Mouse (Mus musculus) MEL (cell line): ENCODE data around the gene Ccdc146. TPM values are rescaled to one million over a fixed set of nuclear protein-coding genes. Genes with fewer than 3 reads are reported as not detected.

Experiments used
- DNase-seq: peaks from one replicate; pipeline ENCODE4 v3.0.0; 2011; ENCODE audit warnings: low read depth, low spot score
- H3K27ac ChIP-seq: 2 replicates; pipeline ENCODE4 v1.5.1; 2012; ENCODE audit warnings: low read depth, mild to moderate bottlenecking, control low read depth, low read length, moderate library complexity; ENCODE audit not compliant: control insufficient read depth
- H3K27me3 ChIP-seq, 2 experiments: fragments of 150-350 bp in 1 of 2; sonication (generic) in 1 of 2; 2 replicates each; pipeline ENCODE4 v1.6.1; 2012; ENCODE audit warnings: low read length in 2 of 2, mild to moderate bottlenecking in 2 of 2, improper control_type of control experiment in 1 of 2, moderate library complexity in 1 of 2; ENCODE audit not compliant: insufficient read depth in 2 of 2, control insufficient read depth in 1 of 2
- H3K36me3 ChIP-seq, 2 experiments: 2 replicates each; pipeline ENCODE4 v1.6.1; 2012 to 2014; ENCODE audit warnings: low read length in 2 of 2, improper control_type of control experiment in 1 of 2, inconsistent platforms in 1 of 2, mild to moderate bottlenecking in 1 of 2; ENCODE audit not compliant: insufficient read depth in 2 of 2, control insufficient read depth in 1 of 2
- H3K4me1 ChIP-seq, 2 experiments: fragments of 150-350 bp in 1 of 2; sonication (generic) in 1 of 2; 2 replicates each; pipeline ENCODE4 v1.6.1; 2012; ENCODE audit warnings: low read length in 2 of 2, improper control_type of control experiment in 1 of 2, mild to moderate bottlenecking in 1 of 2; ENCODE audit not compliant: insufficient read depth in 2 of 2, control insufficient read depth in 1 of 2
- H3K4me3 ChIP-seq, 2 experiments: fragments of 150-350 bp in 1 of 2; sonication (generic) in 1 of 2; 2 replicates each; pipeline ENCODE4 v1.5.1; 2012; ENCODE audit warnings: low read depth in 2 of 2, low read length in 2 of 2, mild to moderate bottlenecking in 2 of 2, moderate library complexity in 2 of 2, control low read depth in 1 of 2, improper control_type of control experiment in 1 of 2; ENCODE audit not compliant: control insufficient read depth in 1 of 2, insufficient read depth in 1 of 2
- H3K79me2 ChIP-seq: 2 replicates; pipeline ENCODE4 v1.6.1; 2012; ENCODE audit warnings: mild to moderate bottlenecking, low read length, moderate library complexity; ENCODE audit not compliant: control insufficient read depth, poor library complexity, insufficient read depth
- H3K9ac ChIP-seq: 2 replicates; pipeline ENCODE4 v1.6.1; 2012; ENCODE audit warnings: low read depth, mild to moderate bottlenecking, control low read depth, low read length, moderate library complexity; ENCODE audit not compliant: control insufficient read depth, poor library complexity, severe bottlenecking
- H3K9me3 ChIP-seq: fragments of 150-350 bp; sonication (generic); replicated peaks from 2 replicates; pipeline ENCODE4 v1.6.1; 2012; ENCODE audit warnings: mild to moderate bottlenecking, low read length, improper control_type of control experiment, moderate library complexity; ENCODE audit not compliant: insufficient read depth
- BHLHE40 ChIP-seq: IDR thresholded peaks from 2 replicates; pipeline ENCODE4 v1.6.1; 2012; ENCODE audit warnings: low read depth, mild to moderate bottlenecking, inconsistent platforms, low read length, improper control_type of control experiment, borderline replicate concordance
- CHD1 ChIP-seq: IDR thresholded peaks from 2 replicates; pipeline ENCODE4 v1.6.1; 2012; ENCODE audit warnings: low read depth, mild to moderate bottlenecking, inconsistent platforms, low read length, improper control_type of control experiment
- CHD2 ChIP-seq: IDR thresholded peaks from 2 replicates; pipeline ENCODE4 v1.6.1; 2011; ENCODE audit warnings: low read length, improper control_type of control experiment
- CTCF ChIP-seq, 3 experiments: IDR thresholded peaks in 2 of 3; conservative IDR thresholded peaks in 1 of 3; 2 replicates each; pipeline ENCODE4 v1.5.1; 2011 to 2012; ENCODE audit warnings: low read length in 3 of 3, low read depth in 2 of 3, mild to moderate bottlenecking in 2 of 3, improper control_type of control experiment in 1 of 3, inconsistent platforms in 1 of 3, mixed read lengths in 1 of 3, moderate library complexity in 1 of 3; ENCODE audit not compliant: control insufficient read depth in 1 of 3, insufficient read depth in 1 of 3, poor library complexity in 1 of 3, severe bottlenecking in 1 of 3
- ELF1 ChIP-seq: IDR thresholded peaks from 2 replicates; pipeline ENCODE4 v1.6.1; 2014; ENCODE audit warnings: low read depth, mild to moderate bottlenecking, inconsistent platforms, low read length, improper control_type of control experiment, moderate library complexity
- EP300 ChIP-seq, 2 experiments: IDR thresholded peaks; 2 replicates each; pipeline ENCODE4 v1.6.1; 2011; ENCODE audit warnings: improper control_type of control experiment in 2 of 2, low read length in 2 of 2, low read depth in 1 of 2, mild to moderate bottlenecking in 1 of 2
- ETS1 ChIP-seq: IDR thresholded peaks from 2 replicates; pipeline ENCODE4 v1.6.1; 2012; ENCODE audit warnings: low read depth, mild to moderate bottlenecking, inconsistent platforms, low read length, improper control_type of control experiment, moderate library complexity
- GABPA ChIP-seq: IDR thresholded peaks from 2 replicates; pipeline ENCODE4 v1.6.1; 2012; ENCODE audit warnings: low read depth, mild to moderate bottlenecking, inconsistent platforms, low read length, improper control_type of control experiment, moderate library complexity
- GATA1 ChIP-seq: IDR thresholded peaks from 2 replicates; pipeline ENCODE4 v1.6.1; 2011; ENCODE audit warnings: low read depth, low read length, improper control_type of control experiment
- HCFC1 ChIP-seq: IDR thresholded peaks from 2 replicates; pipeline ENCODE4 v1.6.1; 2012; ENCODE audit warnings: low read depth, mild to moderate bottlenecking, inconsistent platforms, low read length, improper control_type of control experiment, moderate library complexity
- JUND ChIP-seq: IDR thresholded peaks from 2 replicates; pipeline ENCODE4 v1.6.1; 2011; ENCODE audit warnings: low read depth, mild to moderate bottlenecking, improper control_type of control experiment, low read length
- KAT2A ChIP-seq: conservative IDR thresholded peaks from 2 replicates; pipeline ENCODE4 v1.6.1; 2012; ENCODE audit warnings: low read depth, low read length, improper control_type of control experiment, inconsistent platforms
- MAX ChIP-seq: IDR thresholded peaks from 2 replicates; pipeline ENCODE4 v1.6.1; 2011; ENCODE audit warnings: low read length, improper control_type of control experiment
- MEF2A ChIP-seq: IDR thresholded peaks from 2 replicates; pipeline ENCODE4 v1.6.1; 2014; ENCODE audit warnings: low read depth, mild to moderate bottlenecking, inconsistent platforms, low read length, improper control_type of control experiment; ENCODE audit not compliant: poor library complexity, insufficient replicate concordance, severe bottlenecking; ENCODE audit errors: extremely low read depth
- MXI1 ChIP-seq: IDR thresholded peaks from 2 replicates; pipeline ENCODE4 v1.6.1; 2011; ENCODE audit warnings: mild to moderate bottlenecking, low read depth, low read length, improper control_type of control experiment
- MYB ChIP-seq: IDR thresholded peaks from 2 replicates; pipeline ENCODE4 v1.6.1; 2011; ENCODE audit warnings: mild to moderate bottlenecking, low read depth, low read length, improper control_type of control experiment
- MYC ChIP-seq: IDR thresholded peaks from 2 replicates; pipeline ENCODE4 v1.6.1; 2011; ENCODE audit warnings: low read depth, mild to moderate bottlenecking, low read length, improper control_type of control experiment, moderate library complexity
- NELFE ChIP-seq: IDR thresholded peaks from 2 replicates; pipeline ENCODE4 v1.6.1; 2011; ENCODE audit warnings: low read depth, low read length, improper control_type of control experiment
- NRF1 ChIP-seq: IDR thresholded peaks from 2 replicates; pipeline ENCODE4 v1.6.1; 2014; ENCODE audit warnings: low read depth, mild to moderate bottlenecking, inconsistent platforms, low read length, improper control_type of control experiment, moderate library complexity; ENCODE audit not compliant: poor library complexity, insufficient read depth, severe bottlenecking
- POLR2A ChIP-seq, 2 experiments: IDR thresholded peaks; 2 replicates each; pipeline ENCODE4 v1.6.1; 2011 to 2012; ENCODE audit warnings: low read length in 2 of 2, mild to moderate bottlenecking in 2 of 2, control low read depth in 1 of 2, improper control_type of control experiment in 1 of 2, low read depth in 1 of 2, moderate library complexity in 1 of 2; ENCODE audit not compliant: control insufficient read depth in 1 of 2, insufficient read depth in 1 of 2, poor library complexity in 1 of 2
- POLR2AphosphoS2 ChIP-seq: IDR thresholded peaks from 2 replicates; pipeline ENCODE4 v1.6.1; 2011; ENCODE audit warnings: low read length, improper control_type of control experiment
- POLR2AphosphoS5 ChIP-seq: IDR thresholded peaks from 2 replicates; pipeline ENCODE4 v1.6.1; 2012; ENCODE audit warnings: low read depth, borderline replicate concordance, mild to moderate bottlenecking, inconsistent platforms, low read length, moderate library complexity, mixed read lengths
- RAD21 ChIP-seq: IDR thresholded peaks from 2 replicates; pipeline ENCODE4 v1.6.1; 2011; ENCODE audit warnings: mild to moderate bottlenecking, low read depth, low read length, improper control_type of control experiment
- RCOR1 ChIP-seq: IDR thresholded peaks from 2 replicates; pipeline ENCODE4 v1.6.1; 2012; ENCODE audit warnings: low read depth, mild to moderate bottlenecking, inconsistent platforms, low read length, improper control_type of control experiment
- SIN3A ChIP-seq: IDR thresholded peaks from 2 replicates; pipeline ENCODE4 v1.6.1; 2012; ENCODE audit warnings: low read length, improper control_type of control experiment, inconsistent platforms
- TAL1 ChIP-seq: IDR thresholded peaks from 2 replicates; pipeline ENCODE4 v1.6.1; 2012; ENCODE audit warnings: mild to moderate bottlenecking, inconsistent platforms, low read length, moderate library complexity, mixed read lengths
- TBP ChIP-seq: IDR thresholded peaks from 2 replicates; pipeline ENCODE4 v1.8.0; 2011; ENCODE audit warnings: low read depth, low read length, improper control_type of control experiment
- TCF12 ChIP-seq: IDR thresholded peaks from 2 replicates; pipeline ENCODE4 v1.6.1; 2014; ENCODE audit warnings: low read depth, mild to moderate bottlenecking, inconsistent platforms, low read length, improper control_type of control experiment, moderate library complexity
- USF1 ChIP-seq: IDR thresholded peaks from 2 replicates; pipeline ENCODE4 v1.6.1; 2014; ENCODE audit warnings: low read depth, mild to moderate bottlenecking, inconsistent platforms, low read length, improper control_type of control experiment, moderate library complexity
- USF2 ChIP-seq, 2 experiments: IDR thresholded peaks; 2 replicates each; pipeline ENCODE4 v1.6.1; 2011 to 2012; ENCODE audit warnings: improper control_type of control experiment in 2 of 2, low read length in 2 of 2, borderline replicate concordance in 1 of 2, inconsistent platforms in 1 of 2, low read depth in 1 of 2, mild to moderate bottlenecking in 1 of 2; ENCODE audit not compliant: insufficient read depth in 1 of 2
- ZC3H11A ChIP-seq: IDR thresholded peaks from 2 replicates; pipeline ENCODE4 v1.6.1; 2012; ENCODE audit warnings: low read depth, mild to moderate bottlenecking, inconsistent platforms, low read length, improper control_type of control experiment
- ZKSCAN1 ChIP-seq: IDR thresholded peaks from 2 replicates; pipeline ENCODE4 v1.6.1; 2012; ENCODE audit warnings: low read depth, mild to moderate bottlenecking, inconsistent platforms, low read length, improper control_type of control experiment, moderate library complexity
- ZMIZ1 ChIP-seq: IDR thresholded peaks from 2 replicates; pipeline ENCODE4 v1.6.1; 2012; ENCODE audit warnings: low read depth, mild to moderate bottlenecking, inconsistent platforms, low read length, improper control_type of control experiment, moderate library complexity
- ZNF384 ChIP-seq: IDR thresholded peaks from 2 replicates; pipeline ENCODE4 v1.6.1; 2012; ENCODE audit warnings: low read depth, mild to moderate bottlenecking, inconsistent platforms, low read length, improper control_type of control experiment
- polyA plus RNA-seq, 2 experiments: library from polyadenylated mRNA; stranded (reverse) in 1 of 2; unstranded in 1 of 2; fragments of >175 nt in 1 of 2; fragments of >200 nt in 1 of 2; gene quantifications; 2 replicates each; pipeline versions ENCODE4 v1.2.1 to v1.2.4; 2012; ENCODE audit warnings: low replicate concordance in 2 of 2, low read depth in 1 of 2; ENCODE audit not compliant: insufficient read length in 2 of 2, insufficient read depth in 1 of 2, missing spikeins in 1 of 2
- total RNA-seq: library from RNA; depleted of rRNA; stranded (reverse); fragments of 300-350 nt; gene quantifications from 2 replicates; pipeline ENCODE4 v1.2.3, GENCODE M21; 2012; rRNA removed

Ccdc146 gene
- total RNA-seq = 0.35 and 0.39 TPM in 2 replicates
- polyA plus RNA-seq = under 1 TPM in 1 of 2 experiments, not detected in 1; 0.45 TPM

DNA sequence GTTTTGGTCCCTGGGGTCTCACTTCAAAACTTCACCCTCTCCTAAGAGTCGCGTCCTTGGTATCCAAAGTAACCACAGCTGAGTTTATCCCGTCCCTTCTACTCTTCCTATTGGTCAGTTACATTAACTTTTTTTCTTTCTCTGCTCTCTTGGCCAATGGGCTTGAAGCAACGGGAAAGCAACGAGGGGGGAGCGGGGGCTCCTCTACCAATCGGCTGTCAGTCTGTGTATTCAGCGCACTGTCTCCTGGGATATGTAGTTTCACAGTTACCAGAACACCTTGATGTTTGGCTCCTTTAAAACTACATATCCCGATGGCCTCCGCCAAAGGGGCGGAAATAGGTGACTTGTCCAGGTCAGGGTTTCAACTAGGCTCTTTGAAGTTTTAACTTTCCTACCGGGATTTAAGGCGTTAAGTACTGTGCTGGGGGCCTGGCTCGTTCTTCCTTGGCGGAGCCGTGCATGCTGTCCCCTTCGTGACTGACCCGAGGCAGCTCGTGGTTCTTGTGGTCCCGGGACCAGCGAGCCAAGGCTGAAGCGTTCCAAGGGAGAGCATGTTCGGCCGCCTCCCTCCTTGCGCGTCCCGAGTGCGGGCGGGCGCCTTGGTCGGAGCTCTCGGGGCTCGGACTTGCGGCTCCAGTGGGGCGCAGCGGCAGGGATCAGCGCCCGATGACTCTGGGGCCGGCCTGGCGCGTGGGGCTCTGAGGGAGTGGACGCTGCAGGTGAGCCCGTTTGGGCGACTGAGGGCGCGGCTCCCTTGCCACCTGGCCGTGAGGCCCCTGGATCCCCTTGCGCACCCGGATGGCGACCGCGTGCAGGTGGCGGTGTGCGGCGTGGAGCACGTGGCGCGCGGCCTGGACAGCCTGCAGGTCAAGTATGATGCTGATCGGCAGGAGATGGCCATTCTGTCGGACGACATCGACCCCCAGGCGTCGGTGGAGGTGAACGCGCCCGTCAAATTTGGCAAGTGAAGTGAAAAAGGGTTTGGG, at the start of gene Ccdc146, which contains the start of gene Fam185a:
Gene Ccdc146, minus strand, starts transcription at position 64 of the 989 bp plus-strand sequence.
Gene Fam185a, plus strand, starts transcription at position 345 of the 989 bp plus-strand sequence.
- DNase-seq = peak; percentile 100
- Histone ChIP-seq H3K27me3 (no peaks in the 10 kb centered on the region), H3K79me2 (peaks cover 26% of the 10 kb centered on the region), H3K4me1 (peaks cover 10 to 15% of the 10 kb centered on the region in 2 experiments), H3K27ac (no peak within 1 kb of the TSS), H3K9ac (peak within 1 kb of the TSS; percentile 75), H3K9me3 (no peaks in the 10 kb centered on the region), H3K4me3 (peak within 1 kb of the TSS; percentile 65 to 87), H3K36me3 (peaks cover 3 to 21% of the 10 kb centered on the region in 2 experiments)
- peak; percentile 92 for TF ChIP-seq CHD2
- TF ChIP-seq MYB = no peak
- no peak for TF ChIP-seq TAL1
- no peak for TF ChIP-seq NRF1
- peak; percentile 90 for TF ChIP-seq MAX
- TF ChIP-seq POLR2A (IDR thresholded peaks at IDR 0.05; ENCODE audit: control insufficient read depth in 1 of 2, insufficient read depth in 1 of 2, low read depth in 1 of 2, low read length in 2 of 2, poor library complexity in 1 of 2) = peak; percentile 35 to 80; a peak in 2 of 4 replicates
- TF ChIP-seq CTCF (IDR thresholded peaks at IDR 0.05 in 2 of 3, conservative IDR thresholded peaks at IDR 0.05 in 1 of 3; ENCODE audit: control insufficient read depth in 1 of 3, insufficient read depth in 1 of 3, low read depth in 2 of 3, low read length in 3 of 3, poor library complexity in 1 of 3, severe bottlenecking in 1 of 3) = no peak
- TF ChIP-seq USF2 (IDR thresholded peaks at IDR 0.05; ENCODE audit: borderline replicate concordance in 1 of 2, insufficient read depth in 1 of 2, low read depth in 1 of 2, low read length in 2 of 2) = no peak
- peak; percentile 79 for TF ChIP-seq TBP
- no peak for TF ChIP-seq POLR2AphosphoS2
- TF ChIP-seq BHLHE40 = no peak
- TF ChIP-seq HCFC1 = peak; percentile 99
- peak; percentile 55 for TF ChIP-seq GATA1
- TF ChIP-seq RAD21 = no peak
- peak; percentile 93 for TF ChIP-seq MXI1
- no peak for TF ChIP-seq JUND
- TF ChIP-seq SIN3A = peak; percentile 100
- TF ChIP-seq ETS1 = peak; percentile 19; the same call in 1 of the 2 replicates
- TF ChIP-seq ZNF384 = peak; percentile 100
- no peak for TF ChIP-seq RCOR1
- TF ChIP-seq ZC3H11A = no peak
- TF ChIP-seq ZKSCAN1 = no peak
- TF ChIP-seq ZMIZ1 = 0 out of 2 replicates have a peak, but pooled peaks have one; percentile 36
- TF ChIP-seq TCF12 = no peak
- TF ChIP-seq KAT2A = peak; percentile 98
- TF ChIP-seq NELFE = peak; percentile 68
- TF ChIP-seq GABPA = no peak
- TF ChIP-seq MEF2A = no peak
- TF ChIP-seq USF1 = 0 out of 2 replicates have a peak, but pooled peaks have one; percentile 28
- TF ChIP-seq CHD1 = no peak
- no peak for TF ChIP-seq EP300 (IDR thresholded peaks at IDR 0.05; ENCODE audit: low read depth in 1 of 2, low read length in 2 of 2)
- TF ChIP-seq POLR2AphosphoS5 = no peak
- TF ChIP-seq ELF1 = peak; percentile 97
- TF ChIP-seq MYC = peak; percentile 93
